Comparison of ENCODE assay signal across 9 mouse cellular contexts in the genomic region with DNA sequence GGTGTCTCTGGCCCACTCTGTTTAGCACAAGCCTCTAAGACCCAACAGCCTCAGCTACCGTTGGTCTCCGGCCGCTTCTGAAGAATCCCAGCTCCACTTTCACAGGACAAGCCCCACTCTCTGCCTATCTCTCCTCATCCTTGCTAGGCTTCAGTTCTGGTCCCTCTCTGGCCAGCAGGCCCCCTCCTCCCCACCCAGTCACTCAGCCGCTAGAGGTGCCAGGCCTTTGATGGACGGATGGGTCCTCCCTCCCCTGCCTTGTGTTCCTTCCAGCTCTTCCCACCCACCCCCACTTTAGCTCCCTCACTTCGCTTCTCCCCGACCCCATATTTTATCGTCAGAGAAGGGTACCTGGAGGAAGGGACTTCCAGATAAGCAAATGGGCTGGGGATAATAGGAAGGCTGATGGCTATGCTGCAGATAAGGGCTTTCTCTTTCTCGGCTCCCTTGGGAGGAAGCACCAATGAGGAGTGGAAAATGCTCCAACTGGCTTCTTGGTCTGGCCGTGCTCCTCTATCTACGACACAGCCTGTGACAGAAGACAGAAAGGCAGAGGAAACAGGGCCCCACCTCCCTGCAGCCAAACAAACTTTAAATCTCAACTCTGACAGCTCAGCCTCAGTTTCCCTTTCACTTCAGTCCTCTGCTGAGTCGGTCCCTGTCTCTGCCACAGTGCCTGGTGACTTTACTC. TPM values are rescaled to one million over a fixed set of nuclear protein-coding genes. Genes with fewer than 3 reads are reported as not detected.
DNase-seq lines count a peak whose midpoint lies in the region; ATAC-seq lines count a peak whose summit lies in the region.
"Had no signal": no experiment of that assay in that cellular context is flagged by ENCODE, and none has a peak within 500 bp of the region (broad histone marks: within the 10 kb centered on the region; RNA-seq: fewer than 3 reads in every experiment).

No protein-coding gene starts in this region.

- no peak overlapping the region for H3K4me3 ChIP-seq in hindbrain, embryonic 11.5 days (ENCODE audit: low read depth, low read length)
- 0 out of 2 replicates have a peak overlapping the region, but pooled peaks have one; percentile 2 for H3K4me3 ChIP-seq in liver, embryonic 13.5 days (replicated peaks)

- H3K4me2 ChIP-seq in hindbrain, embryonic 11.5 days (replicated peaks; ENCODE audit: low read depth, low read length), result no peak overlapping the region
- peak overlapping the region; percentile 37 for H3K4me2 ChIP-seq in liver, embryonic 13.5 days

- ATAC-seq in hindbrain, embryonic 11.5 days (ENCODE audit: low FRiP score), result 0 out of 2 replicates have a peak, but pooled peaks have one; percentile 39
- ATAC-seq in liver, embryonic 13.5 days (ENCODE audit: low read depth), result no peak

- 36% methylated on average over 12 of the region's 12 CpGs for WGBS in hindbrain, embryonic 11.5 days
- WGBS in liver, embryonic 13.5 days (ENCODE audit: insufficient replicate concordance), result 11% methylated on average over 12 of the region's 12 CpGs

- no peaks in the 10 kb centered on the region for H3K9me3 ChIP-seq in hindbrain, embryonic 11.5 days (ENCODE audit: control insufficient read depth, low read length)
- H3K9me3 ChIP-seq in liver, embryonic 13.5 days (replicated peaks), result no peaks in the 10 kb centered on the region

- intact Hi-C loops in left cerebral cortex, postnatal 14 days (cut with DNase I), result loop anchor here (5.0 kb wide), 1 partner anchor 39 kb away; no protein-coding TSS in a partner anchor

- H3K36me3 ChIP-seq in hindbrain, embryonic 11.5 days (ENCODE audit: control insufficient read depth, insufficient read depth, low read length), result 0 out of 2 replicates have a peak, but pooled peaks cover 3% of the 10 kb centered on the region
- peaks cover 12% of the 10 kb centered on the region for H3K36me3 ChIP-seq in liver, embryonic 13.5 days

- H3K27me3 ChIP-seq in hindbrain, embryonic 11.5 days (ENCODE audit: control insufficient read depth, insufficient read depth, low read length), result no peaks in the 10 kb centered on the region
- peaks cover 28% of the 10 kb centered on the region for H3K27me3 ChIP-seq in liver, embryonic 13.5 days

- peak overlapping the region; percentile 63 for H3K27ac ChIP-seq in hindbrain, embryonic 11.5 days (ENCODE audit: low read depth, low read length)
- H3K27ac ChIP-seq in liver, embryonic 13.5 days, result no peak overlapping the region

- H3K4me1 ChIP-seq in hindbrain, embryonic 11.5 days (replicated peaks; ENCODE audit: control insufficient read depth, insufficient read depth, low read length), result no peaks in the 10 kb centered on the region
- peaks cover 12% of the 10 kb centered on the region for H3K4me1 ChIP-seq in liver, embryonic 13.5 days (replicated peaks)

- peak; percentile 4 for DNase-seq in thymus, postnatal 25 days
- DNase-seq in thymus, adult 18-20 months, result no peak
- DNase-seq in hindbrain, embryonic 11.5 days (ENCODE audit: low spot score), result peak; percentile 20
- no peak for DNase-seq in liver, embryonic 13.5 days
- no peak for DNase-seq in left cerebral cortex, postnatal 14 days (ENCODE audit: low spot score in 2 of 2)
- DNase-seq in cerebellum, adult 11 months, result no peak
- no peak for DNase-seq in Muller cell, postnatal 12 days (ENCODE audit: inconsistent ontology term)

- no peak overlapping the region for H3K9ac ChIP-seq in hindbrain, embryonic 11.5 days (ENCODE audit: low read depth, low read length)
- no peak overlapping the region for H3K9ac ChIP-seq in liver, embryonic 13.5 days

RNA-seq across cellular contexts. Expression of a gene that starts 23.0 kb away (rescaled TPM):
- not detected in 2 replicates for polyA plus RNA-seq in hindbrain, embryonic 11.5 days (2014; fragmentation: Nextera tagmentation; extraction: Ambion mirVana)
- not detected in 2 replicates for polyA plus RNA-seq in liver, embryonic 13.5 days (2015; fragmentation: Nextera tagmentation; extraction: Ambion mirVana)
- total RNA-seq in left cerebral cortex, postnatal 14 days (2021), result not detected
- total RNA-seq: monocyte, adult 5-6 weeks had no signal
- polyA plus RNA-seq: embryonic facial prominence, embryonic 11.5 days had no signal

RNA-seq across cellular contexts. Expression of a gene that starts 25.0 kb away (rescaled TPM):
- polyA plus RNA-seq in hindbrain, embryonic 11.5 days (2014; fragmentation: Nextera tagmentation; extraction: Ambion mirVana), result 8.4 and 9.2 TPM in 2 replicates
- 0.36 and 0.45 TPM in 2 replicates for polyA plus RNA-seq in liver, embryonic 13.5 days (2015; fragmentation: Nextera tagmentation; extraction: Ambion mirVana)
- 100 to 1,000 TPM; 148 to 193 TPM for total RNA-seq in left cerebral cortex, postnatal 14 days (2021)
- total RNA-seq: monocyte, adult 5-6 weeks had no signal

RNA-seq across cellular contexts. Expression of a gene that starts 28.5 kb away (rescaled TPM):
- 19.7 and 19.8 TPM in 2 replicates for polyA plus RNA-seq in hindbrain, embryonic 11.5 days (2014; fragmentation: Nextera tagmentation; extraction: Ambion mirVana)
- 20.1 and 25.5 TPM in 2 replicates for polyA plus RNA-seq in liver, embryonic 13.5 days (2015; fragmentation: Nextera tagmentation; extraction: Ambion mirVana)
- 10 to 100 TPM; 17.9 to 19.4 TPM for total RNA-seq in left cerebral cortex, postnatal 14 days (2021)

RNA-seq across cellular contexts. Expression of a gene that starts 33.4 kb away (rescaled TPM):
- polyA plus RNA-seq in hindbrain, embryonic 11.5 days (2014; fragmentation: Nextera tagmentation; extraction: Ambion mirVana), result 0.10 TPM in 1 of 2 replicates, not detected in the other
- 0.13 TPM in 2 replicates for polyA plus RNA-seq in liver, embryonic 13.5 days (2015; fragmentation: Nextera tagmentation; extraction: Ambion mirVana)
- 1 to 10 TPM; 1.9 to 2.0 TPM for total RNA-seq in left cerebral cortex, postnatal 14 days (2021)
- total RNA-seq: monocyte, adult 5-6 weeks had no signal
- polyA plus RNA-seq: embryonic facial prominence, embryonic 11.5 days had no signal

RNA-seq across cellular contexts. Expression of a gene that starts 34.4 kb away (rescaled TPM):
- polyA plus RNA-seq in hindbrain, embryonic 11.5 days (2014; fragmentation: Nextera tagmentation; extraction: Ambion mirVana), result 6.3 and 7.6 TPM in 2 replicates
- polyA plus RNA-seq in liver, embryonic 13.5 days (2015; fragmentation: Nextera tagmentation; extraction: Ambion mirVana), result 4.0 and 4.7 TPM in 2 replicates
- 10 to 100 TPM; 11.8 to 18.0 TPM for total RNA-seq in left cerebral cortex, postnatal 14 days (2021)

Comparison
In these comparisons a context has a peak if more than half of its experiments do, and no peak if none do; other contexts are left out.
1. DNase-seq: peak in thymus, postnatal 25 days (single experiment) and hindbrain, embryonic 11.5 days (single experiment); none in thymus, adult 18-20 months (0 of 2), liver, embryonic 13.5 days (single experiment), left cerebral cortex, postnatal 14 days (0 of 2), cerebellum, adult 11 months (single experiment) and Muller cell, postnatal 12 days (single experiment).